Mouse (Mus musculus) lung, postnatal 10 days (tissue): ENCODE results near the gene E2f8.

ENCODE experiments used
- DNase-seq: peaks from one replicate; pipeline ENCODE4 v3.0.0; 2021

Gene E2f8

GRCm38 (mm10) chr7:48851529-48852104 lies 29.8 kb downstream of the E2f8 start:
- no peak for DNase-seq

GRCm38 (mm10) chr7:48847820-48848650 lies 33.4 kb downstream of the E2f8 start, which contains the start of gene Csrp3:
Csrp3 (minus strand) TSS chr7:48848033.
- no peak for DNase-seq

GRCm38 (mm10) chr7:48846755-48847154 lies 34.6 kb downstream of the E2f8 start:
- DNase-seq = no peak

GRCm38 (mm10) chr7:48845213-48845973 lies 36.0 kb downstream of the E2f8 start:
- DNase-seq = peak; percentile 50

GRCm38 (mm10) chr7:48843541-48843940 lies 37.9 kb downstream of the E2f8 start:
- no peak for DNase-seq

GRCm38 (mm10) chr7:48842353-48842752 lies 39.0 kb downstream of the E2f8 start:
- DNase-seq = no peak

GRCm38 (mm10) chr7:48841538-48841937 lies 39.9 kb downstream of the E2f8 start:
- no peak for DNase-seq

- no peak for DNase-seq
Observed at GRCm38 (mm10) chr7:48840545-48840944, 40.9 kb downstream of the E2f8 start.

GRCm38 (mm10) chr7:48838434-48838833 lies 43.0 kb downstream of the E2f8 start:
- DNase-seq = no peak

GRCm38 (mm10) chr7:48836949-48837348 lies 44.4 kb downstream of the E2f8 start:
- DNase-seq = no peak

GRCm38 (mm10) chr7:48834989-48835626 lies 46.3 kb downstream of the E2f8 start:
- no peak for DNase-seq

GRCm38 (mm10) chr7:48834371-48834970 lies 46.9 kb downstream of the E2f8 start:
- no peak for DNase-seq

- no peak for DNase-seq
Observed at GRCm38 (mm10) chr7:48832735-48833134, 48.7 kb downstream of the E2f8 start.

- DNase-seq = peak; percentile 69
Observed at GRCm38 (mm10) chr7:48830395-48830794, 51.0 kb downstream of the E2f8 start.

- no peak for DNase-seq
Observed at GRCm38 (mm10) chr7:48829177-48829910, 52.1 kb downstream of the E2f8 start.

- DNase-seq = no peak
Observed at GRCm38 (mm10) chr7:48825170-48825569, 56.2 kb downstream of the E2f8 start.

- DNase-seq = no peak
Observed at GRCm38 (mm10) chr7:48824671-48825070, 56.7 kb downstream of the E2f8 start.

GRCm38 (mm10) chr7:48823621-48824020 lies 57.8 kb downstream of the E2f8 start:
- DNase-seq = no peak

- no peak for DNase-seq
Observed at GRCm38 (mm10) chr7:48821654-48822053, 59.7 kb downstream of the E2f8 start.
